Mouse (Mus musculus) embryonic facial prominence, embryonic 11.5 days (tissue): ENCODE results near the gene Galnt2. TPM values are rescaled to one million over a fixed set of nuclear protein-coding genes. Genes with fewer than 3 reads are reported as not detected.

ENCODE experiments used
- ATAC-seq: fragments of 200-750 bp; cut with Nextera tagmentation; replicated peaks from 2 replicates; pipeline ENCODE4 v1.8.0; 2017; ENCODE audit warnings: low read depth; ENCODE audit not compliant: insufficient number of reproducible peaks, low FRiP score, low TSS enrichment
- DNase-seq: peaks from one replicate; pipeline ENCODE4 v3.0.0-alpha.2; 2015; ENCODE audit warnings: low spot score
- H3K27ac ChIP-seq: fragments of 300-500 bp; sonication (generic); replicated peaks from 2 replicates; pipeline ENCODE4 v1.5.1; 2014; ENCODE audit warnings: mild to moderate bottlenecking, low read depth, low read length, control low read depth
- H3K27me3 ChIP-seq: fragments of 300-500 bp; sonication (generic); 2 replicates; pipeline ENCODE4 v1.6.1; 2014; ENCODE audit warnings: mild to moderate bottlenecking, low read length, moderate library complexity, mixed read lengths; ENCODE audit not compliant: control insufficient read depth, insufficient read depth
- H3K36me3 ChIP-seq: fragments of 300-500 bp; sonication (generic); replicated peaks from 2 replicates; pipeline ENCODE4 v1.6.1; 2014; ENCODE audit warnings: low read depth, mild to moderate bottlenecking, low read length, moderate library complexity, mixed read lengths; ENCODE audit not compliant: control insufficient read depth, insufficient read depth
- H3K4me1 ChIP-seq: fragments of 300-500 bp; sonication (generic); 2 replicates; pipeline ENCODE4 v1.6.1; 2014; ENCODE audit warnings: low read length, mixed read lengths; ENCODE audit not compliant: control insufficient read depth, insufficient read depth
- H3K4me2 ChIP-seq: fragments of 300-500 bp; sonication (generic); 2 replicates; pipeline ENCODE4 v1.6.1; 2014; ENCODE audit warnings: low read depth, mild to moderate bottlenecking, control low read depth, low read length, moderate library complexity
- H3K4me3 ChIP-seq: fragments of 300-500 bp; sonication (generic); 2 replicates; pipeline ENCODE4 v1.5.1; 2014; ENCODE audit warnings: low read depth, low read length, control low read depth
- H3K9ac ChIP-seq: fragments of 300-500 bp; sonication (generic); replicated peaks from 2 replicates; pipeline ENCODE4 v1.6.1; 2014; ENCODE audit warnings: mild to moderate bottlenecking, control low read depth, low read length
- H3K9me3 ChIP-seq: fragments of 300-500 bp; sonication (generic); replicated peaks from 2 replicates; pipeline ENCODE4 v1.6.1; 2016; ENCODE audit warnings: mild to moderate bottlenecking, low read length, inconsistent platforms, mixed read lengths; ENCODE audit not compliant: control insufficient read depth
- WGBS: fragments of 180-500 bp; shearing (Covaris S2); extraction: QIAGEN DNeasy Blood & Tissue Kit; methylation state at CpG from one replicate; pipeline ENCODE4 v1.1.7; 2014; 5-methylcytosine and 5-hydroxymethylcytosine counted together
- polyA plus RNA-seq: library from polyadenylated mRNA; unstranded; fragments of >200 nt; fragmentation: Nextera tagmentation; extraction: Ambion mirVana; gene quantifications from 2 replicates; pipeline ENCODE4 v1.2.1, GENCODE M21; 2014

Gene Galnt2
- polyA plus RNA-seq, 1 experiment from 2014 or later: 54.7 TPM

DNA sequence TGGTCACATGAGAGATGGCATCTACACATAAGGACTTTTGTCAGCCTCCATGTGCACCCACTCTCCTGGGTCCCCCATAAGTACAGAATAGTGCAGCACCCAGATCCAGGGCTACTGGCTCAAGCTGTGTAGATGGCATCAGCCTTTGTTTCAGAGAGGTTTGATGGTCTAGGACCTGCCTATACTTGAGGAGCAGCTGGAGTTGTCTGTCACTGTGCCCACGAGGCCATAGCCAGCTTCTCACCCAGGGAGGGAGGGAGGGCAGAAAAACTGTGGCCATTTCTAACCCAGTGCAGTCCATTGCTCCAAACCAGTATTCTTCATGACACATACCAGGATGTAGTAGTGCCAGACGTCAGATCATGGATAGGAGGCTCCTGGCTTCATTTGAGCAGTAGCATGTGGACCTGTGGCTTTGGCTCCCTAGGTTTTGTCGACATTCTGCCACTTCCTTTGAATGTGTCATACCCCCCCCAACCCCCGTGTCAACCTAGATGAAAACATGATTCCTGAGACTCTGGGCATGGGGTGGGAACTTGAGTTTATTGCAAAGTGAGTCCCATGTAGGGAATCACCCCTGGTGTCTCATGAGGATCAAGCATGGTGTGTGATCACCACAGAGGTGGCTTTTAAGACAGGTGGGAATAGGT, 57.1 kb downstream of the Galnt2 start:
- H3K27ac ChIP-seq: no peak overlapping the region
- no peak overlapping the region for H3K9ac ChIP-seq
- H3K4me3 ChIP-seq: no peak overlapping the region
- H3K4me2 ChIP-seq: no peak overlapping the region
- 89% methylated on average over 4 of the region's 4 CpGs for WGBS
- H3K36me3 ChIP-seq: no peaks in the 10 kb centered on the region
- DNase-seq: no peak
- no peak for ATAC-seq
- peaks cover 5% of the 10 kb centered on the region for H3K4me1 ChIP-seq
- no peaks in the 10 kb centered on the region for H3K27me3 ChIP-seq
- H3K9me3 ChIP-seq: no peaks in the 10 kb centered on the region

DNA sequence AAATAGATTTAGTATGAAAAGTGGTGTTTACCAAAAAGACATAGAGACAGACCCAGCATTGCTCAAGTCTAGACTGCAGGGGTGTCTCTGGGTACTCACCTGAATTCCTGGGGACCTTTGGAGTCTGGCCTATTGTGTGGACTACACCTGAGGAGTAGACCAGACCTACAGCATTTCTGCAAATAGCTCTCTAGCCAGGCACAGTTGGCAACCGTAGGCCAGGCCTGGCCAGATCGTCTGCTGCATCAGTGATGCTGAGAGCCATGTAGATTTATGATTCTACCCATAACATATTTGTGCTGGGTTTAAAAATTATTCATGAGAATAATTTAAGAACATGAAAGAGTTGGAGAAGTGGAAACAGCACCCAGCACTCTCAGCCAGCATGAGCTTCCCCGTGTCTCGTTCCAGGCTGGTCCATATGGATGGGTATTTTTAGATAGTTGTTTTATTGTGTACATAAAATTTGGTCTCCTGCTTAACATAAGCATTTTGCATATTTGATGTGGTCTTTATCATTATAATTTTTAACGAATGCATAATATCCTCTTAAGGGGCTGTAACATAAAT, 58.4 kb downstream of the Galnt2 start:
- Histone ChIP-seq H3K4me1 (no peaks in the 10 kb centered on the region), H3K9ac (no peak overlapping the region), H3K36me3 (no peaks in the 10 kb centered on the region), H3K4me3 (no peak overlapping the region), H3K27me3 (no peaks in the 10 kb centered on the region), H3K9me3 (no peaks in the 10 kb centered on the region), H3K4me2 (no peak overlapping the region), H3K27ac (no peak overlapping the region)
- DNase-seq: no peak
- WGBS: 95% methylated on average over 5 of the region's 5 CpGs
- no peak for ATAC-seq

DNA sequence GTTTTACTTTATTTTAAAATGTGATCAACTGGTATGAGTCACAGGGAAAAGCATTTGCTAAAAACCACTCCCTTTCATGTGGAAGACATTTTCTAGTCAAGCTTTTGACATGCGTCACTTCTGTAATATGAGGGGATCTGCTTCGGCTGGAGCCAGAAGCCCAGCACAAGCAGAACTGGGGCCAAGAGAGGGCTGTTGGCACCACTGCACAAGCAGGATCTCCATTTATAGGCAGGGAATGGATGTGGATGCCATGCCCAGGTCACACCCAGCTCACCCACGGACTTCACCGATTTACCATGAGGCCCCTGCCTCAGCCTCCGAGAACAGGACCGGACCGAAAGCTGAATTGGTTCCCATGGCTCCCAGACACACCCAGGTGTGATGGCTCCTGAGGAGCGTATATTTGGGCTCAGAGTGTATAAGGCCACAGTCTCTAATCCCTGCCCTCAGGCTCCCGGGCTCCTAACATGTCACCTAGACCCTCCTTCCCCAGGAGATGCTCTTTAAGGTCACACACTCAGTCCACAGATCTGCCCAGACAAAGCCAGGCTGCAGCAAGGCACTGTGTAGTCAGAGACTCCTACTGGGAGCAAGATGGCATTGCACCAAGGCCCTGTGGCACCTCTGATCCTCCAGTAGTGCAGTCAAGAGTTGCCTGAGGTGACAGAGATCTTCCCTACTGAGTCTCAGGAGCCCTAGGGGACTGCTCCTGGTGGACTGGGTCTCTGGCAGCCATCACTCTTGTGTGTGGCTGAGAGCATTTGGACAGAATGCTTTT, 59.9 kb downstream of the Galnt2 start:
- no peaks in the 10 kb centered on the region for H3K9me3 ChIP-seq
- H3K9ac ChIP-seq: no peak overlapping the region
- ATAC-seq: no peak
- H3K36me3 ChIP-seq: no peaks in the 10 kb centered on the region
- H3K4me1 ChIP-seq: no peaks in the 10 kb centered on the region
- no peak for DNase-seq
- H3K27ac ChIP-seq: no peak overlapping the region
- H3K4me2 ChIP-seq: no peak overlapping the region
- no peak overlapping the region for H3K4me3 ChIP-seq
- WGBS: 86% methylated on average over 9 of the region's 9 CpGs
- no peaks in the 10 kb centered on the region for H3K27me3 ChIP-seq

DNA sequence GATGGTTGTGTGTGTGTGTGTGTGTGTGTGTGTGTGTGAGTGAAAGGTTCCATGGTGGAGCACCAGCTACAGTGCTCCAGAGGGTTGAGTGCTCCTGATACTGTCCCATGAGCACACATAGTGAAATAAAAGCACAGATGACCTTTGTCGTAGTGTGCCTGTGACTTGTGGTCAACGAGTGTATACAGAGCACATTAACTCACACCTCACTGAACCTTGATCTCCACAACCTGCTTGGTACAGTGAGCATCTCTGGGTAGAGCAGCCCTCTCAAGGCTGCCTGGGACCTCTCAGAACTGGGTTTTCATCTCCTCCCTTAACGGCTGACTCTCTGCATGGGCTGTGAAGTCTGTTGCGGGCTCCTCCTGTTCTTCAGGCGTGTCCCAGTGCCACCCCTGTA, 60.5 kb downstream of the Galnt2 start:
- Histone ChIP-seq H3K36me3 (no peaks in the 10 kb centered on the region), H3K4me2 (no peak overlapping the region), H3K4me3 (no peak overlapping the region), H3K9me3 (no peaks in the 10 kb centered on the region), H3K27me3 (no peaks in the 10 kb centered on the region), H3K9ac (no peak overlapping the region), H3K27ac (no peak overlapping the region), H3K4me1 (no peaks in the 10 kb centered on the region)
- 91% methylated on average over 5 of the region's 5 CpGs for WGBS
- ATAC-seq (no peak), DNase-seq (no peak)

DNA sequence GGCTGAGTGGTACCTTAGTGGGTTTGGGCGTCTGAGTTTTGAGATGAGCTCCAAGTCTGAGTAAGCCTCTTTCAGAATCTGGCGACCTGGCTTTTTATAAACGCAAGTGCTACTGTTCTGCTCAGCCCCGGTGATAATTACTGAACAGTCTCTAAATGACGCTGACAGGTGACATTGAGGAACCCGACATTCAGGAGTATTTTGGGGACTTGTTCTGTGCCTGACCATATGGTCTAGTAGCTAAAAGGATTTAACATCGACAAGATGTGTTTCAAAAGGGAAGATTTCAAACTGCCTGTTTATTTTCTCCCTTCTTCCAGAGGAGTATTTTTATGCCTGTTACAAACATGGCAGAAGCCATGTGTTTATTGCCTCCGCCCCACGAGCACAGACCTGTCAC, 61.8 kb downstream of the Galnt2 start:
- no peaks in the 10 kb centered on the region for H3K36me3 ChIP-seq
- ATAC-seq (no peak), DNase-seq (no peak)
- 82% methylated on average over 9 of the region's 9 CpGs for WGBS
- no peak overlapping the region for H3K4me2 ChIP-seq
- no peaks in the 10 kb centered on the region for H3K27me3 ChIP-seq
- no peak overlapping the region for H3K4me3 ChIP-seq
- no peaks in the 10 kb centered on the region for H3K4me1 ChIP-seq
- H3K9ac ChIP-seq: no peak overlapping the region
- no peaks in the 10 kb centered on the region for H3K9me3 ChIP-seq
- no peak overlapping the region for H3K27ac ChIP-seq

DNA sequence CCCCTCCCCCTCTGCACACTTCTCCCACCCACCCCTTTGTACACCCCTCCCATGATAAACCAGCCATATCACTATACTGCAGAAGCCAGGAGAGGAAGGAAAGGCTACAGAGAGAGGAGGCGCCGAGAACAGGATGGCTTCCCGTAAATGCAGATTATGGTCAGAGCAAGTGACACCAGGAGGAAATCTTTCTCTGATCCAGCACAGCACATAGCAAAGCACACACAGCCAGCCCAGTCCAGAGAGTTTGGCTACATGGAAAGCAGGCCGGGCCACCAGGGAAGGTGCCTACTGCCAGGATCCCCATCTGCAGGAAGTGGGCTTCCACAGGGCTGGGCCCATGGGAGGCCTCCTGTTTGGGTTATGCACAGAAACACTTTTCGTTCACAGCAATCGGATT, 63.2 kb downstream of the Galnt2 start:
- H3K4me3 ChIP-seq: no peak overlapping the region
- ATAC-seq: no peak
- no peak overlapping the region for H3K27ac ChIP-seq
- H3K4me2 ChIP-seq: no peak overlapping the region
- no peaks in the 10 kb centered on the region for H3K27me3 ChIP-seq
- H3K36me3 ChIP-seq: no peaks in the 10 kb centered on the region
- whole genome bisulfite sequencing: 73% methylated on average over 6 of the region's 6 CpGs
- H3K9ac ChIP-seq: no peak overlapping the region
- no peaks in the 10 kb centered on the region for H3K4me1 ChIP-seq
- no peak for DNase-seq
- H3K9me3 ChIP-seq: no peaks in the 10 kb centered on the region

DNA sequence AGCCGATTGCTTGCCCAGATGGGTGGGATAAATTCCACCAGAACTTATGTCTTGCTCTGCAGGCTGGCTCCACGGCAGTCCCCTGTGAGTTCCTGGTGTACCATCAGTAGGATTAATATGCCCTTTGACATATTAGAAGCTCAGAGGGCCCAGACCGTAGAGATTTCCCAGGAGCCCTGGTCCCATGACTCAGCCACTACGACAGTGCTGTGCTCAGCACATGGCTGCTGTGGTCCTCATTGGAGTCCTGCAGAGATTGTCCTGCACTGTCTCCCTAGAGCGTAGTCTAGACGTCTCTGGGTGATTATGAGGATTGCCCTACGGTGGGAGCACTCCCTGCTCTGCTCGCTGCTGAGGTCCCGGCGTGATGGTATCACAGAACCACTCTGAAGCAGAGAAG, 63.7 kb downstream of the Galnt2 start:
- no peak for ATAC-seq
- no peak overlapping the region for H3K4me3 ChIP-seq
- DNase-seq: no peak
- no peaks in the 10 kb centered on the region for H3K27me3 ChIP-seq
- no peak overlapping the region for H3K9ac ChIP-seq
- H3K9me3 ChIP-seq: no peaks in the 10 kb centered on the region
- H3K27ac ChIP-seq: no peak overlapping the region
- H3K4me2 ChIP-seq: no peak overlapping the region
- H3K36me3 ChIP-seq: no peaks in the 10 kb centered on the region
- H3K4me1 ChIP-seq: no peaks in the 10 kb centered on the region
- 80% methylated on average over 10 of the region's 10 CpGs for WGBS

DNA sequence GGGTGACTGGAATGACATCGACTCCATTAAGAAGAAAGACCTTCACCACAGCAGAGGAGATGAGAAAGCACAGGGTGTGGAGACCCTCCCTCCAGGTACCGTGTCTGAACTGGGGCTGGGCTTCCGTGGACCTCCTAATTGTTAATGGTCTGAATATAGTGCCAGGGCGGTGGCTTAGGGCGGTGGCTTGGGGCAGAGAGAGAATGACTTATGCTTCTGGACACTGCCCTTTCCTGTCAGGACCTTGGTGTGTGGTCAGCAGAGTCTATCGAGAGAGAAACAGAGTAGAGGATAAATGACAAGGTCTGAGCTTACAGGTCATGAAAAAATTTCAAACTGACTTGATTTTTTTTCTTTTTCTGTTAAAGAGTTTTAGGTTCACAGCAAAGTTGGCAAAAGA, 64.2 kb downstream of the Galnt2 start:
- H3K36me3 ChIP-seq: no peaks in the 10 kb centered on the region
- ATAC-seq (no peak), DNase-seq (no peak)
- H3K4me2 ChIP-seq: no peak overlapping the region
- no peaks in the 10 kb centered on the region for H3K4me1 ChIP-seq
- H3K9ac ChIP-seq: no peak overlapping the region
- no peaks in the 10 kb centered on the region for H3K27me3 ChIP-seq
- no peaks in the 10 kb centered on the region for H3K9me3 ChIP-seq
- no peak overlapping the region for H3K27ac ChIP-seq
- H3K4me3 ChIP-seq: no peak overlapping the region
- WGBS: 85% methylated on average over 6 of the region's 6 CpGs
